Mouse (Mus musculus) ES-CJ7 (cell line): ENCODE results near the gene Tnik.

Experiments used
- DNase-seq: peaks from one replicate; pipeline ENCODE4 v3.0.0; 2011; ENCODE audit warnings: low read depth, low spot score

Tnik gene

GRCm38 (mm10) chr3:28399593-28400216 lies 136.7 kb downstream of the Tnik start:
- DNase-seq = no peak

GRCm38 (mm10) chr3:28401335-28401734 lies 138.3 kb downstream of the Tnik start:
- peak; percentile 41 for DNase-seq

- DNase-seq = no peak
These were observed 139.2 kb downstream of the Tnik start for GRCm38 (mm10) chr3:28402221-28402620.

GRCm38 (mm10) chr3:28405391-28405790 lies 142.4 kb downstream of the Tnik start:
- DNase-seq = no peak

- DNase-seq = peak; percentile 57
These were observed 145.9 kb downstream of the Tnik start for GRCm38 (mm10) chr3:28408859-28409459.

- DNase-seq = no peak
These were observed 147.3 kb downstream of the Tnik start for GRCm38 (mm10) chr3:28410269-28410668.

- no peak for DNase-seq
These were observed 153.0 kb downstream of the Tnik start for GRCm38 (mm10) chr3:28415986-28416385.

- no peak for DNase-seq
These were observed 154.2 kb downstream of the Tnik start for GRCm38 (mm10) chr3:28417091-28417715.

GRCm38 (mm10) chr3:28420194-28420593 lies 157.2 kb downstream of the Tnik start:
- no peak for DNase-seq

GRCm38 (mm10) chr3:28420698-28421097 lies 157.7 kb downstream of the Tnik start:
- DNase-seq = no peak

GRCm38 (mm10) chr3:28421798-28422197 lies 158.8 kb downstream of the Tnik start:
- DNase-seq = no peak

GRCm38 (mm10) chr3:28422221-28422620 lies 159.2 kb downstream of the Tnik start:
- no peak for DNase-seq

GRCm38 (mm10) chr3:28425911-28426310 lies 162.9 kb downstream of the Tnik start:
- DNase-seq = no peak

- DNase-seq = no peak
These were observed 168.4 kb downstream of the Tnik start for GRCm38 (mm10) chr3:28431459-28431858.

GRCm38 (mm10) chr3:28432321-28432720 lies 169.3 kb downstream of the Tnik start:
- no peak for DNase-seq

- no peak for DNase-seq
These were observed 172.5 kb downstream of the Tnik start for GRCm38 (mm10) chr3:28435478-28435877.

GRCm38 (mm10) chr3:28437429-28437828 lies 174.4 kb downstream of the Tnik start:
- no peak for DNase-seq

- DNase-seq = no peak
These were observed 178.5 kb downstream of the Tnik start for GRCm38 (mm10) chr3:28441545-28441944.

- DNase-seq = no peak
These were observed 179.1 kb downstream of the Tnik start for GRCm38 (mm10) chr3:28442116-28442515.

GRCm38 (mm10) chr3:28447950-28448349 lies 184.9 kb downstream of the Tnik start:
- no peak for DNase-seq

GRCm38 (mm10) chr3:28453458-28453857 lies 190.4 kb downstream of the Tnik start:
- DNase-seq = no peak

GRCm38 (mm10) chr3:28456842-28457241 lies 193.8 kb downstream of the Tnik start:
- DNase-seq = no peak

GRCm38 (mm10) chr3:28457517-28457916 lies 194.5 kb downstream of the Tnik start:
- no peak for DNase-seq
